Mouse (Mus musculus): ENCODE measurements around the gene Serp2.
A peak's percentile ranks its signal among the peaks of the same experiment; 100 is the strongest.

Serp2 gene

DNA sequence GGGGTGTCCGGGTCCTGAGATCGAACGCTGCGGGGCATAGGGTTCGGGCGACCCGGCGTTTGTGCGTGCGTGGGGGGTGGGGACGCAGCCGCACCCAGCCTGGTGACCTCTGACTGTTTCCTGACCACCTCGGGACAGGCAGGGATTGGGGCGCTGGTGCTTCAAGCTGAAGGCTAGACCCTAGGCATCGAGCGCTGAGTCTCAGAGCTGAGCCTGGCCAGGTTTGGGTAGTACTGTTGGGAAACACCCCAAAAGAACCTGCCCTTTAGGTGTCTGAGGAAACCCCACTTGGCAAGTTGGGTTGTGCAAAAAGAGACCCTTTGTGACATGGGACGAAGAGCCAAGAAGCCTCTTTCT is at the start of gene Serp2:
TSS of gene Serp2 (minus strand) at position 38 of the 357 bp plus-strand sequence.
- DNase-seq = no peak

DNA sequence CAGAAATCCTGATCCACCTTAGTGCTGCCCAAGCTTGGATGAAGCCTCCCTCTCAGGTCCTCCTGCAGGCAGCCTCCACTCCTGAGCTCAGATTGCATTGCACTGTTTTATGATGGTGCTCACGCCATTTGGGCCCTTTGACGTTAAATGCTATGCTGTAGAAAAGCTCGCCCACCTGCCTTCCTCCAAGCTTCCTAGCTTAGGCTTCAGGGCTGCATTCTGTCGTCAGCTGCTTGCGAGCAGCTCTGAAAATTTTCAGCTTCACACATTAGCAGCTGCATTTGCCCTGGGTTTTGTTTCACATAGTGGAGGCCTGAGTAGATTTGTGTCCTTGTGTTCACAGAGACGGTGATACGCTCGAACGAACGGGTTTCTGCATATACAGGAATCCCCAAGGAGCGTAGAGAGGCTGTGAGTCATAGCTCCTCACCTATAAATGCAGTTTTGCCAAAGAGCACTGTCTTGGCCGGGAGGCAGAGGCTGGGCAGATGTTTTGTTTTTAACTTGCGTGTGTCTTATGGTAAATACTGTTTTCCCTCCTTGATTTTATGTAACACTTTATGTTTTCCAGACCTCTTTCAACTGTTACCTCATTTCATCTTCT is 49.3 kb upstream of the Serp2 start:
- no peak for DNase-seq

GRCm38 (mm10) chr14:76604012-76604411 is 47.3 kb upstream of the Serp2 start:
- no peak for DNase-seq

- DNase-seq = peak; percentile 65 to 74
Observed at GRCm38 (mm10) chr14:76601654-76602053, 45.0 kb upstream of the Serp2 start.

DNA sequence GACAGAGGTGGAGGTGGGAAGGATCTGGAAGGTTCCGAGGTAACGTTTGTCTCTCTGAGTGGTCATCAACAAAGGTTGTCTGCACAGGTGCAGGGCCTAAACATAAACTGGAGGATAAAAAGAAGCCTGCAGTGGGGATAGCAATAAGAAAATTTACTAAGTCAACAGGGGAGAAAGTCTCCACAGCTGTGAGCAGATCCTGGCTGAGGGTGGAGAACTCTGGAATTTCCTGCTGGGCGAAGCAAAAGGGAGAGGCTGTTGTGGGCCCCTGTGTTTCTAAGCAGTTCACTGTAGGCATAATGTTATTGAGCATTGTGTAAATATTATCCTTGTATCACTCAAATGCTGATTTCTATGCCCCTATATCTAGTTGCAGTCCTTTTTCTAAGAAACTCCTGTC is 43.7 kb upstream of the Serp2 start:
- DNase-seq = no peak

DNA sequence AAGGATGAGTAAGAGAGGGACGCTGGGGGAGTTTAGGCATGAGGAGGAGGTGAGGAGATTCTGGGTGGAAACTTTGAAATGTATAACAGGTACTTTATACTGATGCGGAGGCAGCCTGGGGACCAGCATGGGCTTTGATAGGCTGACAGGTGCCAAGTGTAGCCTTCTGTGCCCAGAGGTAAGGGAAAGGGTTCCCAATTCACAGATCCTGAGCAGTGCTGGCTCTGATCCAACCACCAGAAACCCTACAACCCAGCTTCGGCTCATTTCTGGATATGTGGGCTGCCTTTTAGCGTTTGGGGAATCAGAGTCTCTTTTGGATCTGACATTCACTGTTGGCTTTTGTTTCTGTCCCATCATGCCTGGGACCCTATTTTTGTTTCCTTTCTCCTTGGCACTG is 43.0 kb upstream of the Serp2 start:
- no peak for DNase-seq

DNA sequence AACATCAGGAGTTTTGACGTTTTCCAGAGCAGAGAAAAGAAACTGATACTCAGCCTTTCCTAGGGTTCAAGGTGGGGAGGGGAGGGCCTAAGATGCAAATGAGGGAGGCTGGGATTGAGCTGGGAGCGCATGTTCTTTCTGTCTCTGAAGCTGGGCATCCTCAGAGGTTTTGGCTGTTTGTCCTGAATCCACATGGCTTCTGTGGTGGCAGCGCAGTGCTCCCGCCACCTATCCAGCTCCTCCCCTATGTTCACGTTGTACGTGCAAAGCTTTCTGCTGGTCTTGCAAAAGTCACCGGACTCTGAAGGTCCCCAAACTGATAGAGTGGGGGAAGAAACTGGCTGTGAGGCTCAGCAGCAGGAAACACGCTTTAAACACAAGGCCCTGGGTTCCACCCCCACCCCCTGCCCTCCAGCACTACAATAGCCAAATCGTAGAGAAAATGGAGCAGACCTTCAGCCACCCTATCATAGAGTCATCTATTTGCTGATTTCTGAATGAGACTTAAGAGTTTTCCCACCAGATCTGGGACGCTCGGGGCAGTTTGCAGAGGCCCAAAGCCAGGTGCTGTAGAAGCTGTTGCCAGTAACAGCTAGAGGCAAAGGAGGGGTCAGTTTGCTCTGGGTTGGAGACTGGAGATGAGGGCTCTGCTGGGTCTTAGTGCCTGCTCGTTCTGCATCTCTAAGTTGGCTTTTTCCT is 42.0 kb upstream of the Serp2 start:
- DNase-seq = peak; percentile 73 to 82

- DNase-seq = no peak
Observed at GRCm38 (mm10) chr14:76597751-76598150, 41.1 kb upstream of the Serp2 start.

- DNase-seq = no peak
Observed at GRCm38 (mm10) chr14:76595048-76595859, 38.6 kb upstream of the Serp2 start.

GRCm38 (mm10) chr14:76594351-76594885 is 37.7 kb upstream of the Serp2 start:
- no peak for DNase-seq

- no peak for DNase-seq
Observed at GRCm38 (mm10) chr14:76593630-76594193, 37.0 kb upstream of the Serp2 start.

- no peak for DNase-seq
Observed at GRCm38 (mm10) chr14:76592721-76593120, 36.0 kb upstream of the Serp2 start.

DNA sequence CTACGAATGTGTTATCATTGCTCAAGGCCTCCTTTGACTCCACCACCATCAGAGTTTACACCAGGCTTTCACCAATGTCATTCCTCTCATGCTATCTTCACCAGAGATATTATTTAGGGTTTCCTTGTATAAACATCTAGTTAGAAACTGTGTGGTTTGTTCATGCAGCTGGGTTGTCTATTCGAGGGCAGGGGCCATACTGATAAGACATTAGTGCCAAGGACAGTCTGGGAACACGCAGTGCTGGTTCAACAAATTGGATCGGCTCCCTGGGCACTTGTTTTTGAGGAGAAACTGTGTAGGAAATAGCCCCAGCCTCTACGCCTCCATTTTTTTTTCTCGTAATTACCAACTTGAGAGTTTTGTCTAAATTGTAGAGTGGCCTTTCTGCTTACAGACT is 35.4 kb upstream of the Serp2 start:
- no peak for DNase-seq

- no peak for DNase-seq
Observed at GRCm38 (mm10) chr14:76590134-76590533, 33.4 kb upstream of the Serp2 start.

DNA sequence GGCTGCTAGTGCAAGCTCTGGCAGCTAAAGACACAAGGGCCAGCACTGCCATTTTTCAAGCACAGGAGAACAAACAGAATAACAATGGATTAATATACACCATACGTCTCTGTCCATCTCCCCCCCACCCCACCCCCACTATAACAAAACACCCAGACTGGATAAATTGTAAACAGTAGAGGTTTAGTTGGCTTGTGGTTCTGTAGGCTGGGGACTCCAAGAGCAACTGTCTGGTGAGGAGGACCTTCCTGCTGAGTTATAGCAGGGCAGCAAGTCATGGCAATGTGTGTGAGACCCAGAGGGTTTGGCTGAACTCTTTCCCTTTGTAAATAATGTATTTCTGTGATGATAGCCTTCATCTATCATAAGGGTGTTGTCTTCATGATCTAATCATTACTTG is 33.0 kb upstream of the Serp2 start:
- no peak for DNase-seq

DNA sequence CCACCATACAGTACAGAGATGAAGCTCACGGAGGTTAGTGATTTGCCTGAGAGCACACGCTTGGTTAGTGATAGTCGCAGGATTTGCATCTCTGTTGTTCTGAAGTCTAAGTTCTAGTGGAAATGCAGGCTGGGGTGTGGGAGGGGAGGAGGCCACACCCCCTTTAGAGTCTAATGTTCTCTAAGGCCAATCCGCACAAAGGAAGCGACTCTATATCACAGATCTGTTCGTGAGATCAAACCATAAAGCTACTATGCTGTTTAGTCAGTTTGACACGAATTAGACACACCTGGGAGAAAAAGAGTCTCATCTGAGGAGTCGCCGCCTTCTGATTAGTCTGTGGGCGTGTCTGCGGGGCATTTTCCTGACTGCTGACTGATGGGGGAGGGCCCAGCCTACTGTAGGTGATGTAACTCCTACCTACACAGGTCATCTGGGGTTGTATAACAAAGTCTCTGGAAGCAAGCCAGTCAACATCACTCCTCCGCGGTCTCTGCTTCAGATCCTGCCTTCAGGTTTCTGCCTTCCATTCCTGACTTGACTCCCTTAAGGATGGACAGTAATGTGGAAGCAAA is 29.2 kb upstream of the Serp2 start:
- DNase-seq = no peak

DNA sequence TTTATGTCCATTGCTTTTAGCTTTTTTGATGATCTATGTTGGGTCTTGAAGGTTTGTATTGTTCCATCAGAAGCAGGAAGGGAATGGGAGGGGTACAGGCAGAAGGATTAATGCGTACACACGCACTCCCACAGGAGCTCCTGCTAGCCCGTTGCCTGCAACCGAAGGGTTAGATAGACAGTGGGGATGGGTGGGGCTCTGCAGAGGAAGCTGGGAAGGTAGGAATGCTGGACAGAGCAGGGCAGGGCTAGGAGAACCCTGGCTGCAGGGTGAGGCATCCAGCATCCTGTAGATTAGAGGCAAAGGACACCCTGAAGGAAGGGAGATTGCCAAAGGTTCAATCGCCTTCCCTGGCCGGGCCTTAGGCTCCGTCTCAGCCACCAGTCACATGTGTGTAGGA is 27.3 kb upstream of the Serp2 start:
- no peak for DNase-seq

- no peak for DNase-seq
Observed at GRCm38 (mm10) chr14:76581974-76582922, 25.6 kb upstream of the Serp2 start.

GRCm38 (mm10) chr14:76579660-76580061 is 23.0 kb upstream of the Serp2 start:
- DNase-seq = no peak

DNA sequence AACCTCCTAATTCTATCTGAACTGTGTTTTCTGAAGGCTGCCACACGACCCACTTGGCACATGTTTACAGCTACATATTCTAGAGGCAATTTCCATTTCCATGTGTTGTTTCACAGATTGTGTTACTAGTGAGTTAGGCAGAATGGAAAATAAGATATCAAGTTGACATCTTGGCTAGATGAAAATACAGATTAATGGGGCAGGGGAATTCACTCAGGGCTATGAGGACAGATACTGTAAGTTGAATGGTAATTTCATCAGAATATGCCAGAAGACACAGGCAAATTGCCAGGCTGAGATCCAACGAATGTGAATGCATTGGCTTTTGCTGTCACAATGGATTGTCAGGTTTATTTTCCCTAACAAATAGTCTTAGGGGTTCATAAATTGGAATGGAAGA is 21.2 kb upstream of the Serp2 start:
- no peak for DNase-seq

DNA sequence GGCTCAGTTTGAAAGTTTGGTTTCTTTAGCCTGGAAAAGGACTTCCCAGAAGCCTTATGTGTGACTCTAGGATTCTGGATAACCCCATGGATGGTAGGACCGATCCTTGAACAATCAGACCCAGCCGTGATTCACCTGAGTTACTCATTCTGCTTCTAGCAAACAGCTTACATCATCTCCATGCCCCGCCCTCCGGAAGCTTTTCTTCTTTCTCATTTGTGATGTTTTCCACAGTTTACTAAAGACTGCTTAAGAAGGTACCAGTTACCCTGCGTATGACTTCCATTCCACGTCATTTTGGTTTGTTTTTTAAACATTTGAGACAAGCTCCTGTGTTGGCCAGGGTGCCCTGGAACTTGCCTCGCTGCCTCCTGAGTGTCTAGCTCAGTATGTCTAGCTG is 13.6 kb upstream of the Serp2 start:
- DNase-seq = no peak
